Mouse (Mus musculus) left cerebral cortex, postnatal 4 days (tissue): Measurements from ENCODE around the gene Uba52. TPM values are rescaled to one million over a fixed set of nuclear protein-coding genes. Genes with fewer than 3 reads are reported as not detected.

Experiments used
- DNase-seq: peaks from one replicate; pipeline ENCODE4 v3.0.0-alpha.2; 2022
- intact Hi-C: fragments of 180-260 bp; cut with DNase I; formaldehyde crosslinking; loops from one replicate; pipeline ENCODE4 v1.15.1; 2025
- total RNA-seq, 2 experiments: library from RNA; stranded (reverse); gene quantifications; 2 replicates each; pipeline ENCODE4 v1.2.3; 2021

Uba52 gene
- total RNA-seq, 2 experiments from 2014 or later = 1,115 to 1,131 TPM

DNA sequence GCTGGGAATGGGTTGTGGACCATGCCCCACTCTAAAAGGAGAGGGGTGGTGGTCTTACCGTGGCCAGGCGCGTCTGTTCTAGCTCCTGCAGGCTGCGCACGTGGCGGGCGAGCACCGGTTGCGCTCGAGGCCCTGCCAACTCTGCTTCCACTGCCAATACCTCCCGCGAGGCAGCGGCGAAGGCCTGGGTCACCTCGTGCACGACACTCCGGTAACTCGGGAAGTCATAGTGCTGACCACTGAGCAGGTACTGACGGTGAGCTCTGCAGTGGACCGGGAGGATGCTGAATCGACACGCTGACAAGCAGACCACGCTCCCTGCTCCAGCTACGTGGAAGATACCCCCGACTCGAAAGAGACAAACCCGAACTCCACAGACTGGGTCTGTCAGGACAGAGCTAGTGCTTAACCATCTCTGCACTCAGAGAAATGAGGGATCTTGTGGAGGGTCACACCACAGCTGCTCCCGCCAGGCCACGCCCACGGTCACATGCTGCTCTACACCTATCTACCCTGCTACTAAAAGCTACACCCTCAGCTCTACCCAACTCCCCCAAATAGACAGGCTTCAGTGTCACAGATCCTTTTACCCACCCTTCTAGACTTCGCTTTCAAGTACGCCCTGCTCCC lies 4.8 kb downstream of the Uba52 start:
- no peak for DNase-seq
- intact Hi-C loops = no loop called here

DNA sequence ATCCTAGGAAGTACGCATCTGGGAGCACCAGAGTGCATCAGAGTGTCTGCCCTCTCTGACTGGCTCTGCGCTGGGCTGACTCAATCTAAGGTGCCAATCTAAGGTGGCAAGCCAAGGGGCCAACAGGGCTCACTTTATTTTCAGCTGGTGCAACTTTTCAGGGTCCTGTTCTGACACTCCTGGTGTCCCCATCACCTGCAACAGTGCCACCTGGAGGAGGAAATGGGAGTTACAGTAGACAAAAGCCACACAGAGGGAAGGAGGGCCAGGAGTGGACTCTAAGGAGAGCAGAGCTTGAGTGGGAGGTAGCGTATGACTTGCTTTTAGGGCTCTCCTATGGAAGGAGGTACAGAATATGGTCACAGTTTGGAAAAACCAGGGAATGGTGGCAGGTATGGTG lies 5.8 kb downstream of the Uba52 start:
- DNase-seq = peak; percentile 82
- intact Hi-C loops = loop anchor here (5.0 kb wide), 2 partner anchors 123 to 173 kb away; no protein-coding TSS in a partner anchor

DNA sequence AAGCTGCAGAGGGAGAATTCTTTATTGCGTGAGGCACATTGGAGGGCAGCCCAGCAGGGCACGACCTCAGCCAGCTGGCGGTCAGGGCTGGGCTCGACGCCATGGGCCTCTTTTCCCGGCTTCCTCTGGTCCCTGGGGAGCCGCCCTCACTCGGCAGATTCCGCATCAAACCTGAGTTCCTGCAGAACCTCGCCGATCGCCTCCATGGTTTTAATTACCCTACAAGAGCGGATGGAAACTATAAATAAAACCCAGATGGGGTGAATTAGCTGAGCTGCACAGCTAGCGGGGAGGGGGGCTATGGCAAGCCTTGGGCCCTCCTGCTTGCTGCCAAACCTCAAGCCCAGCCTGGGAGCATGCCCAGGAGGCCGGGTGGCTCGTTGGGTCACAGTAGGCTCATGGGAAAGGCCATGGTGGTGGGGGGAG lies 6.3 kb downstream of the Uba52 start:
- intact Hi-C loops = loop anchor here (5.0 kb wide), 2 partner anchors 122 to 172 kb away; no protein-coding TSS in a partner anchor
- DNase-seq = peak; percentile 77

DNA sequence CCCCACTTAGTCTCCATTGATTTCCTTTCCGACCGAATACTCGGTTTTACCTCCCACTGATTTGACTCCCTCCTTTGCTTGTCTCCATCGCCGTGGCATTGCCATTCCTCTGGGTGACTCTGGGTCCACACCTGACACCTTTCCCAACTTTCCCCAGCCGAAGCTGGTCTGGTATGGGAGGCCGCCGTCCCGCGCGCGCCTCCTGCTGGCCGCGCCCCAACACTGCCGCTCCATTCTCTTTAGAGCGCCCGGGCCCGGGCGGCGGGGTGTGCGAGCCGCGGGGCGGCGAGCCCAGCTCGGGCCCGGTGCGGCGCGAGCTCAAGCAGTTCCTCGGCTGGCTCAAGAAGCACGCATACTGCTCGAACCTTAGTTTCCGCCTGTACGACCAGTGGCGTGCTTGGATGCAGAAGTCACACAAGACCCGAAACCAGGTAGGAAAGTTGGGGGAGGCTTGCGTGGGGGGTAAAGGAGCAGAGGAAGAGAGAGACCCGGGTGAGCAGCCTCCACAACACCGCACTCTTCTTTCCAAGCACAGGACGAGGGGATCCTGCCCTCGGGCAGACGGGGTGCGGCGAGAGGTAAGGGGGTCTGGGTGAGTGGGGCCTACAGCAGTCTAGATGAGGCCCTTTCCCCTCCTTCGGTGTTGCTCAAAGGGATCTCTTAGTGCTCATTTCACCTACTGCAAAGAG lies 7.4 kb downstream of the Uba52 start:
- intact Hi-C loops = loop anchor here (5.0 kb wide), 2 partner anchors 121 to 171 kb away; no protein-coding TSS in a partner anchor

DNA sequence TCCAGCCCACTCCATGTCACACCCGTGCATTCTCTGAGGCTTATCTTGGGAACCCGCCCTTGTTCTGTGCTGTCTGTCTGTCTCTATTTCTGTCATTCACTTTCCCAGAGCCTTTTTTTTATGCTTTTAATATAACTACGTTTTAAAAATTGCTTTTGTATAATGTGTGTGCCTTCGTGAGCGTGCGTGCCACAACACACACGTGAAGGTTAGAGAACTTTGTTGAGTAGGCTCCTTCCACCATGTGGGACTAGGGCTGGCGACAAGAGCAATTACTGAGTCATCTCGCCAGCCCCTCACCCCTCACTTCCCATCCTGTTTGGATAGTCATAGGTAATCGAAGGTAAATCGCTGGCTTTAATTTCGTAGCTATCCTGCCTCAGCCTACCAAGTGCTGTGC lies 8.1 kb downstream of the Uba52 start:
- DNase-seq = no peak
- intact Hi-C loops = loop anchor here (5.0 kb wide), 2 partner anchors 120 to 170 kb away; no protein-coding TSS in a partner anchor

More for the DNA sequence above, 7.4 kb downstream of the Uba52 start:
- peak; percentile 66 for DNase-seq

DNA sequence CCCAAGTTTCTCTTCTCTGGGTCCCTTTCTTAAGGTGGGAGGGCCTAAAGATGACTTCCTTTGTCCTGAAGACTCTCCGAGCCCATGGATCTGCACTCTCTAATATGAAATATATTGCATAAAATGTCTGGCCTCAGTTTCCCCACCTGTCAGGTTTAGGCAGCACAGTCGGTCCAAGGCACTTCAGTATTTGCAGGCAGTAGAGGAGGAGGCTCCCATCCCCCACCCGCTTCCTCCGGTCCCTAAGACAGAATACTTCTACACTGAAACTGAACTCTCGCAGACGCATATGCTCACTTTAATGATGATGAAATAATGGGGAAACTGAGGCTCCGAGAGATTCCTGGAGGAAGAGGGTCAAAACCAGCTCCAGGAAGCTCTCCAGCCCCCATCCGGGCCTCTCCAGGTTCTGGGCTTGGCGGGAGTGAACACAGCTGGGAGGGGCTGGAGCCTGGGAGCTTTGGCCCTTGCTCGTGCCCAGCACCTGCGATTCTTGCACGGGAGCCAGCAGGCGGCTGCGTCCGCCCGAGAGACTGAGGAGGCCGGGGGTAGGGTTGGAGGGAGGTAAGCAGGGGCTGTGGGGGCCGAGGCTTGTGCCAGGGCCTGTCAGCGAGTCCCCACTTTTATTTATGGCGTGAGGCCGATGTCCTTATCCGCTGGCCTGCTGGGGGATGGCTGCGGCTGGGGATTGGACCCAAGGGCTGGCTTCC lies 8.6 kb downstream of the Uba52 start:
- DNase-seq = peak; percentile 87
- intact Hi-C loops = loop anchor here (5.0 kb wide), 2 partner anchors 120 to 170 kb away; no protein-coding TSS in a partner anchor

DNA sequence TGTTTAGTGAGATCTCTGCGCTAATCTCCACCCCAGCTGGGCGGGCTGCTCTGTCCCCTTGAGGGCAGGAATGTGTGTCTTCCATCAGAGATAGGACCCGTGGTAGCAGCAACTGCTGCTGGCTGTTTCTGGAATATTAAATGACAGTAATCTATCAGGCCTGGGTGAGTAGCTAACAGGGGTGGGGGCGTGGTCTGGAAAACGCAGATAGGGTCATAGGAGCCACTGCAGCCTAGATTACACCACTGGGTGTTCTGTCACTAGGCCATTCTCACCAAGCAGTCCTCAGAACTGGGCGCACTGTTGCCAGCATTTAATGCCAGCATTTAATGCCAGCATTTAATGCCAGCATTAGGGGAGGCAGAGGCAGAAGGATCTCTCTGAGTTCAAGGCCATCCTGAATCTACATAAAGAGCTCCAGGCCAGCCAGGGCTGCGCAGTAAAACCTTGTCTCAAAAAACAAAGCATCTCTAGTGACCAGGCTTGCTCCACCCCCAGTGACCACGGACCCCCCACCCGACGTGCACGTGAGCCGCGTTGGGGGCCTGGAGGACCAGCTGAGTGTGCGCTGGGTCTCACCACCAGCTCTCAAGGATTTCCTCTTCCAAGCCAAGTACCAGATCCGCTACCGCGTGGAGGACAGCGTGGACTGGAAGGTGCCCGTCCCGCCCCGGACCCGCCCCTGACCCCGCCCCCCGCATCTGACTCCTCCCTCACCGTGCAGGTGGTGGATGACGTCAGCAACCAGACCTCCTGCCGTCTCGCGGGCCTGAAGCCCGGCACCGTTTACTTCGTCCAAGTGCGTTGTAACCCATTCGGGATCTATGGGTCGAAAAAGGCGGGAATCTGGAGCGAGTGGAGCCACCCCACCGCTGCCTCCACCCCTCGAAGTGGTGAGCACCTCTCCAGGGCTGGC lies 10.0 kb downstream of the Uba52 start:
- no peak for DNase-seq
- intact Hi-C loops = loop anchor here (5.0 kb wide), 2 partner anchors 118 to 168 kb away; no protein-coding TSS in a partner anchor

DNA sequence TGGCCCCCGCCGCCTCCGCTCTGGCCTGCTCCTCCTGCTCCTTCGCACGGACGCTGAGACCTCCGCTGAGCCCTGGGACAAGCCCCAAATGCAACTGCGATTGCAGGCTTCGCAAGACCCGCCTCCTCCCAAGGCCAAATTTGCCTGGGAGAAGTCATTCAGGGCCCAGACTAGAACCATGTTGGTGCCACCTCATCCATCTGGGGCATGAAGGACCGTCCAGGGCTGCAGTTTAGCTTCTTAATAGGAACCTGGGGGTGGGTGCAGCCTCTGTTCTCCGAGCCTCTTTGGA lies 14.9 kb downstream of the Uba52 start:
- no peak for DNase-seq
- intact Hi-C loops = no loop called here

DNA sequence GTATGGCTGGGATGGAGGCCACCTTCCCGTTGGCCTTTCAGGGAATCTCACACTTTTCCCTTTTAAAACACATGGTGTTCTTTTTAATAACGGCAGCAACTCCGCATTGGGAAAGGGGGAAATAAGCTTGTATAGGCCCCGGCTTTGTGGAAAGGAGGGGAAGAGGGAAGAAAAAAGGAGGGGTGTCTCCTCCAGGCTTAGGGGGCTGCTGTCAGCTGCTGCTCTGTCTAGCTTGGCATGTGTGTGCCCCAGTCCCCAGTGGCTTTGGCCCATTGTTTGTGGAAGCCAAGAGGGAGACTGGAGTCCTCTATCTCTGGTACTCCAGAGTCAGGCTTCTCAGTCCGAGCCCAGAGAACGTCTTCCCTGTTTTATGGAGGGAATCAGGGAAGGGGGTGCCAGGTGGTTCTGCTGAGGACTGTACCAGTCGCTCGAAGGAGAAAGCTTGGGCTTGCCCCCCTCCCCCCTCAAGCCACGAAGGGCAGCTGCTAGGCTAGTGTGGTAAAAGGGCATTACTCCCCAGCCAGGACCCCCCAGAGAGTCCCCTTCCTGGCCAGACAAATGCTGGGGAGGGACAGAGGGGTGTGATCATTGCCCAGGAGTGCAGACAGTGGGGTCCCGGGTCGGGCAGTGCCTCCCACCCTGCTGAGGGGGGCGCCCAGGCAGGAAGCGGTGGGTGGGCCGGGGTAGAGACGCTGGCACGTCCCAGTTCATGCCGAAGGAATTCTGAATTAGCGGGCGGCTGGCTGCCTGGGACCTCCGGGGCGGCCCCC lies 15.4 kb downstream of the Uba52 start:
- intact Hi-C loops = no loop called here
- no peak for DNase-seq

DNA sequence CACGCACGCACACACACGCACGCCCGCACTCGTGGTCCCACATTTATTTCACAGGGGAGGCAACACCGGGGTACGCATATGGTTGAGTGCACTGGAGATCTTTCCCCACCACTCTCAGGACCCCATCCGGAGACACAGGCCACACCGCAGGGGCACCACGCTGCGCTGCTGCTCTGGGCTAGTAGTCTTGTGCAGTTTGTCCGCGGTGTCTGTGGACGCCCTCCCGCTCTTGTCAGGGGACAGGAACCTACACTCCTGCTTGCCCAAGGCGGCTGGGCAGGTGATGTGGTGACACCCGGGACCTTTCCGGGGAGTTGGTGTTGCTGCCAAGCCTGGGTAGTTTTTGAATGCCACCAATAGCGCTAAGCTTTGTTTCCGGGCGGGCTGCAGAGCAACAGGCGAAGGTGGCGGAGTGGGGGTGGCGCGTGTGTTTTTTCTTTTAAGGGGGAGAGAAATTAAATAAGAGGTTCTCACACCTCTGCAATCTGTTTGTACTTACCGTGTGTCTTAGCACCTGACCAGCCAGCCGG lies 16.1 kb downstream of the Uba52 start:
- intact Hi-C loops = no loop called here
- DNase-seq = no peak

DNA sequence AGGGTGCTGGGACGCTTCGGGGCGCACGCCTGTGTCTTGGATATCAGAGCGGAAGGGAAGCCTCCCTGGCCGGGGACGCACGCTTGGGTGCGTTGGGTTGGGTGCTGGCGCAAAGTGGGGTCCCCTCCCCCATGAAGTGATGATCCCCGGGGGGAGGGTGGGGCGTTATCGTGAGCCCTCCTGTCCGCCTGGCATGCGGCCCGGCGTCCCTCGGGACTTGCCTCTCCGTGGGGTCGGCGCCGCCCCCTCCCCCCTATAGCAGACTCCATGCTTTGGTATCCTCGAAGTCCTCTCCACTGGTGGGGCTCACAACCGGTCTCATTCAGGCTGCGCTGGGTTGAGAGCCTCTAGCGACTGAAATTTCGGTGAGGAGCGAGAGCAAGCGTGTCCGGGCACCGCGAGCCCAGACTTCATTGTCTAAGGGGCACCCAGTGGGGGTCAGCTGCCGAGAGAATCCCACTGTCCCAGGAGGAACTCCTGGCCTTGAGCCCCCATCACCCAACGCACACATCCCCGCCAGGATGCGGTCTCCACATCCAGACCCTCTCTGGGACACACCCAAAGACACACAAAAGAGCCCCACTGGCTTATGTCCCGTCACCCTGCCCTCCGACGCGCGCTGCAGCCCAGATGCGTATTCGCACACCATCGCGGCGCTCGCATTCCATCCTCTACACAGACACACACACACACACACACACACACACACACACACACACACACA lies 16.7 kb downstream of the Uba52 start:
- intact Hi-C loops = no loop called here
- no peak for DNase-seq

DNA sequence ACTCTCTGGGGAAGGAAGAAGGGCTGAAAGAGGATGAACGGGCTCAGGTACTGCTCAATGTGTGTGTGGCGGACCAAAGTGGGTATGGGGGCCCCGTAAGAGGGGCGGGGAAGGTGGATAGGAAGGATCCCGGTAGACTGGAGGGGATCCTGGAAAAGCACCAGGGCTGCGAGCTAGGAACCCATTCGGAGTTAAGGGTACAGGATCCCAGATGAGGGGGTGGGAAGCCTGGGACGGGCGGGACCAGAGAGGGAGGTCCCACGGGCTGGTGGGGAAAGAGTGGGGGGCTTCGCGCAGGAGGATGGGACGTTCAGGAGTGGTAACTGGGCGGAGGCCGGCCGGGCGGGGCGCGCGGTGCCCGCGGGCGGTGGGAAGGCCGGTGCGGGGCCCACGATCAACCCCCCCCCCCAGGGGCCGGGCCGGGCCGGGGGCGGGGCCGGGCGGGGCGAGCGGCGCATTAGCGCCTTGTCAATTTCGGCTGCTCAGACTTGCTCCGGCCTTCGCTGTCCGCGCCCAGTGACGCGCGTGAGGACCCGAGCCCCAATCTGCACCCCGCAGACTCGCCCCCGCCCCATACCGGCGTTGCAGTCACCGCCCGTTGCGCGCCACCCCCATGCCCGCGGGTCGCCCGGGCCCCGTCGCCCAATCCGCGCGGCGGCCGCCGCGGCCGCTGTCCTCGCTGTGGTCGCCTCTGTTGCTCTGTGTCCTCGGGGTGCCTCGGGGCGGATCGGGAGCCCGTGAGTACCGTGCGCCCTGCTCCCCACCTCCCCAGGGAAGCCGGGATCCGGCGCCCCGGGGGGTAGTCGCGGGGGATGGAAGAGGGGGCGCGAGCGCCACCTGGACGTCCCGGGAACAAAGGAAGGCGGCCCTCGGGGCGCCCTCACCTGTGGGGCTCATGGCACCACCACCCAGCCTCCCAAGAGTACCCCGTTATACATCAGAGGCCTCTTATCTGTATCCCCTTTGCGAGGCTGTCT lies 17.6 kb downstream of the Uba52 start, which contains the start of gene Crlf1:
Crlf1 (plus strand) TSS at position 495 of the 977 bp plus-strand sequence.
- DNase-seq = no peak
- intact Hi-C loops = no loop called here

DNA sequence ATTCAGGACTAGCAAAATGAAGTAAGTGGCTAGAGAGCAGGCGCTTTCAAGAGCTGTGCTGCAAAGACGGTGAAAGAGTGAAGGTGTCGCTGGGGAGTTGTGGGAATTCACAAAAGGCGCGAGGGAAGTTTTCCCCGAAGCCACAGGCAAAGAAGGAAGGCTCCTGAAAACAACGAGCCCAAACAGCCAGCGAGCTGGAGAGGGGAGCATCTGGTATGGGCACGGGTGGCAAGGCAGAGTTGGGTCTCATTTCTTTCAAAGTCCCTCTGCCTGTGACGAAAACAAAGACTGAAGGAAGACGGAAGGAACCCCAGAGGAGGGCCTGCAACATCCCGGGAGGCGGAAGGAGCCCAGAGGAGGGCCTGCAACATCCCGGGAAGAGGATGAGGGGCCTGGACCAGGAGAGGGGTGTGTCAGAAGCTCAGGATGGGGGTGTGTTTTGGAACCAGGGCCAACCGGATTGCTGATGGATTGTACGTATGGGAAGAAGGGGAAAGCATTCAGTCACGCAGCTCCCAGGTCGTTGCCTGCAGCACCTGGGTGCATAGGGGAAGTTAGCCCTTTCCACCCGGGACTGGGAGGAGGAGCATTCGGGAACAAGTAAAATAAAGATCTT lies 19.6 kb downstream of the Uba52 start:
- intact Hi-C loops = no loop called here
- no peak for DNase-seq

DNA sequence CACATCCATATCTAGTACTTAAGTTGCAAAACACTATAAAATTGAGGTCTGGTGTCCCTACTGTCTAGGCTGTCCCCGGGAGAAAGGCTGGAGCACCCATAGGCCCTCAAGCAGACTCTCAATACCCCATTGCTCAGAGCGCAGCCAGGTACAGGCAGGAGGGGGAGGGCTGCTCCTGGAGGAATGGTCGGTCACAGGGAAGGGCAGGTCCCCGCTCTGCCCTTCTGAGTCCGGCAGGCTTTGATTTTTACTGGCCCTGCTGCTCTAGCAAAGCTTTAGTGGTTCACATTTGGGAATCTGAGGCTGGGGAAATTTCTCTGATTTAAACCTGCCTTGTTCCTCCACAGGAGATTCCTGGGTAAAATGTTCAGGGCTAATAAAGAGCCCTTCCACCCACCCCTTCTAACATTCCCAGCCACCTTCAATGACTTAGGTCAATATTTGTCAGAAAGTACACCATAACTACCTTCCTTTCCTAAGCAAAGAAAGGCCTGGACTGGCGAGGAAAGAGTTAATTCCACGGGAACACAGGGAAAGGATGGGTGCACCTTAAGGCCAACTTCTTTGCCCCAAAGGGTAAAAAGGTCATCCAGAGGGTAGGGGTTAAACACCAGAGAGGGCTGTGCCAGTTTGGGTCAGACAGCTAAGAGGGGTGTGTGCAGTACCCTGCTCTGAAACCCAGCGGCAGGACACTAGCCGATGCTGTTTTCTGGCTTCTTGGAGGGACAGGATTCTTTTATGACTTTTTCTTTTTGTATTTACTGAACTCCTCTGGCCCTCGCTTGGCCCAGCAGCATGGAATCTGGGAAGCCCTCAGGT lies 20.3 kb downstream of the Uba52 start:
- DNase-seq = no peak
- intact Hi-C loops = no loop called here

DNA sequence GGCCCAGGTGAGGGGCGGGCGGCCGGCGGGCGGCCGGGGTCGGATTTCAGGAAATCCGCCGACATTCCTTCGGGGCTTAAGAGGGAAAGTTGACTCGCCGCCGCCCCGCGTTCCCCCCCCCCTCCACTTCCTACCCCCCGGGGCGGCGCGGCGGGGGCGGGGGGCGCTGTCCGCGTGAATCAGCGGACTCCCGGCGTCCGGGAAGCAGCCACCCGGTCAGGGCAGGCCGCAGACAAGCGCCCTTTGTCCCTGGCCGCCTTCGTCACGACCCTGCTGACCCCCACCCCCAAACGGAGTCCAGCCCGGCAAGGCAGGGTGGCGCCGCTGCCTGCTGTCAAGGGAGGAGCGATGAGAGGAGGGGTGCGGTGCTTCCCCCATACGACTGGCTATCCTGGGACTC lies 21.0 kb downstream of the Uba52 start:
- no peak for DNase-seq
- intact Hi-C loops = no loop called here

DNA sequence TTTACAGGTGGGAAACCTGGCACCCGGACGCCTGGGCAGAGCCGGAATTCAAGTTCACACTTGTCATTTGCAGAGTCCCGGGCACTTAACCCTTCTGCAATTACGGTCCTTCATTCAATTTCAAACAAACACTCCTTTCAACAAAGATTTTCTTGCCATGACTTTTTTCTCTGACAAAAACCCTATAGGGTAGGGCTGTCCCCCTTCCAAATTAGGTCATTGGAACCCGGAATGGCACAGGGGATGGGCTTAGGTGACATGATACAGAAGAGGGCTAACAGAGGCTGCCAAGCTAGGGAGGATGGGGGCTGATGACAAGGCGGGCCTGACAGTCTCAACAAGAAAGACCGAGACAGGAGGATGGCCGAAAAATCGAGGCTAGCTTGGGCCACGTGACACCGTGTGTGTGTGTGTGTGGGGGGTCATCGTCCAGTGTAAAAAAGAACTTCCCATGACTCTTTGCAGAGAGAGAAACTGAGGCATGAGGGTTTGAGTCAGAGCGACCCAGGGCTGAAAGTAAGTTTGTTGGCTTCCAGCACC lies 21.6 kb downstream of the Uba52 start:
- no peak for DNase-seq
- intact Hi-C loops = no loop called here
